ENCODE assay signal across 8 mouse cellular contexts in genomic region chr10:61466873-61467272, GRCm38 (mm10). TPM values are rescaled to one million over a fixed set of nuclear protein-coding genes. Genes with fewer than 3 reads are reported as not detected.
A peak's percentile ranks its signal among the peaks of the same experiment; 100 is the strongest.
DNase-seq lines count a peak whose midpoint lies in the region; ATAC-seq lines count a peak whose summit lies in the region.

No protein-coding gene starts in this region.

- DNase-seq in kidney, adult 18-20 months = peak; percentile 21
- DNase-seq in ES-CJ7 (ENCODE audit: low read depth, low spot score) = peak; percentile 74
- peak; percentile 66 for DNase-seq in c-Kit-positive CD71-positive TER-119-positive erythroid progenitor cells, embryonic 14.5 days (ENCODE audit: low spot score)
- DNase-seq in induced T-regulatory cell, adult 2 months (ENCODE audit: low read depth) = peak; percentile 74
- DNase-seq in midbrain, embryonic 14.5 days = peak; percentile 88
- DNase-seq in testis, postnatal 14 days (ENCODE audit: low spot score) = no peak
- no peak for DNase-seq in gastrocnemius, postnatal 14 days

- no peak overlapping the region for H3K9ac ChIP-seq in kidney, embryonic 14.5 days (ENCODE audit: low read depth, low read length)
- H3K9ac ChIP-seq in midbrain, embryonic 14.5 days (replicated peaks; ENCODE audit: low read length) = no peak overlapping the region

- no peaks in the 10 kb centered on the region for H3K36me3 ChIP-seq in kidney, embryonic 14.5 days (ENCODE audit: control insufficient read depth, insufficient read depth, low read length)
- no peaks in the 10 kb centered on the region for H3K36me3 ChIP-seq in midbrain, embryonic 14.5 days (ENCODE audit: control insufficient read depth, insufficient read depth, low read length)

- H3K4me1 ChIP-seq in kidney, embryonic 14.5 days (ENCODE audit: control insufficient read depth, insufficient read depth, low read length) = no peaks in the 10 kb centered on the region
- no peaks in the 10 kb centered on the region for H3K4me1 ChIP-seq in midbrain, embryonic 14.5 days (ENCODE audit: control insufficient read depth, insufficient read depth, low read length)

- H3K27ac ChIP-seq in kidney, embryonic 14.5 days (ENCODE audit: low read depth, low read length) = no peak overlapping the region
- H3K27ac ChIP-seq in midbrain, embryonic 14.5 days (replicated peaks; ENCODE audit: low read depth, low read length) = no peak overlapping the region

- WGBS in kidney, embryonic 14.5 days = 24% methylated on average over 5 of the region's 5 CpGs
- 24% methylated on average over 5 of the region's 5 CpGs for WGBS in midbrain, embryonic 14.5 days

- intact Hi-C loops in gastrocnemius, postnatal 14 days (cut with DNase I; ENCODE audit: low total_unique reads) = no loop called here

- no peaks in the 10 kb centered on the region for H3K9me3 ChIP-seq in kidney, embryonic 14.5 days (ENCODE audit: control insufficient read depth, low read length)
- no peaks in the 10 kb centered on the region for H3K9me3 ChIP-seq in midbrain, embryonic 14.5 days (ENCODE audit: control insufficient read depth, low read length)

- ATAC-seq in kidney, embryonic 14.5 days (ENCODE audit: low FRiP score, low TSS enrichment) = no peak
- no peak; the same call in 1 of the 2 replicates for ATAC-seq in midbrain, embryonic 14.5 days (ENCODE audit: low FRiP score, low TSS enrichment)

- H3K27me3 ChIP-seq in kidney, embryonic 14.5 days (ENCODE audit: control insufficient read depth, insufficient read depth, low read length) = no peaks in the 10 kb centered on the region
- H3K27me3 ChIP-seq in midbrain, embryonic 14.5 days (ENCODE audit: control insufficient read depth, insufficient read depth, low read length) = no peaks in the 10 kb centered on the region

- no peak overlapping the region for H3K4me3 ChIP-seq in kidney, embryonic 14.5 days (ENCODE audit: low read length)
- H3K4me3 ChIP-seq in midbrain, embryonic 14.5 days (replicated peaks; ENCODE audit: low read depth, low read length) = no peak overlapping the region

- no peak overlapping the region for H3K4me2 ChIP-seq in kidney, embryonic 14.5 days (replicated peaks; ENCODE audit: low read depth, low read length)
- H3K4me2 ChIP-seq in midbrain, embryonic 14.5 days (ENCODE audit: low read length) = no peak overlapping the region

RNA-seq across cellular contexts. Expression of gene Lrrc20, which starts 8.7 kb away (rescaled TPM):
- polyA plus RNA-seq in kidney, embryonic 14.5 days (2014; fragmentation: Nextera tagmentation; extraction: Ambion mirVana) = 6.3 and 9.0 TPM in 2 replicates
- 15.0 and 17.6 TPM in 2 replicates for polyA plus RNA-seq in midbrain, embryonic 14.5 days (2014; fragmentation: Nextera tagmentation; extraction: Ambion mirVana)
- 10 to 100 TPM; 79.9 to 82.2 TPM for total RNA-seq in gastrocnemius, postnatal 14 days (2021)

RNA-seq across cellular contexts. Expression of gene Eif4ebp2, which starts 14.4 kb away (rescaled TPM):
- polyA plus RNA-seq in kidney, embryonic 14.5 days (2014; fragmentation: Nextera tagmentation; extraction: Ambion mirVana) = 54.4 and 61.9 TPM in 2 replicates
- polyA plus RNA-seq in midbrain, embryonic 14.5 days (2014; fragmentation: Nextera tagmentation; extraction: Ambion mirVana) = 46.8 and 53.7 TPM in 2 replicates
- 10 to 100 TPM; 86.6 to 88.9 TPM for total RNA-seq in gastrocnemius, postnatal 14 days (2021)

RNA-seq across cellular contexts. Expression of gene Nodal, which starts 49.1 kb away (rescaled TPM):
- 0.30 and 0.44 TPM in 2 replicates for polyA plus RNA-seq in kidney, embryonic 14.5 days (2014; fragmentation: Nextera tagmentation; extraction: Ambion mirVana)
- polyA plus RNA-seq in midbrain, embryonic 14.5 days (2014; fragmentation: Nextera tagmentation; extraction: Ambion mirVana) = not detected in 2 replicates
- under 1 TPM in 1 of 2 experiments, not detected in 1; 0.10 TPM for total RNA-seq in gastrocnemius, postnatal 14 days (2021)

Comparison
In these comparisons a context has a peak if more than half of its experiments do, and no peak if none do; other contexts are left out.
1. DNase-seq: peak in kidney, adult 18-20 months (single experiment), ES-CJ7 (single experiment), c-Kit-positive CD71-positive TER-119-positive erythroid progenitor cells, embryonic 14.5 days (single experiment), induced T-regulatory cell, adult 2 months (single experiment) and midbrain, embryonic 14.5 days (single experiment); none in testis, postnatal 14 days (single experiment) and gastrocnemius, postnatal 14 days (single experiment).